Mouse (Mus musculus): ENCODE results near the gene Pard6a. TPM values are rescaled to one million over a fixed set of nuclear protein-coding genes. Genes with fewer than 3 reads are reported as not detected.
A peak's percentile ranks its signal among the peaks of the same experiment; 100 is the strongest.

Gene Pard6a
- polyA plus RNA-seq, 1 experiment, result not detected

- TF ChIP-seq CTCF (IDR thresholded peaks at IDR 0.05; ENCODE audit: insufficient read depth, low read depth, low read length), result no peak
- TF ChIP-seq POLR2A (IDR thresholded peaks at IDR 0.05; ENCODE audit: insufficient read depth, low read depth, low read length), result no peak
- 76% methylated on average over 35 of the region's 35 CpGs for WGBS
Observed at GRCm38 (mm10) chr8:105689256-105689982, 11.5 kb upstream of the Pard6a start.

GRCm38 (mm10) chr8:105689983-105690360 lies 11.0 kb upstream of the Pard6a start:
- 94% methylated on average over 9 of the region's 9 CpGs for WGBS
- TF ChIP-seq POLR2A (IDR thresholded peaks at IDR 0.05; ENCODE audit: insufficient read depth, low read depth, low read length) (no peak), CTCF (IDR thresholded peaks at IDR 0.05; ENCODE audit: insufficient read depth, low read depth, low read length) (no peak)
- Histone ChIP-seq H3K4me1 (ENCODE audit: control insufficient read depth, insufficient read depth, low read length) (peaks cover 11% of the 10 kb centered on the region), H3K4me3 (ENCODE audit: insufficient read depth, low read depth, low read length) (no peak overlapping the region), H3K27ac (ENCODE audit: insufficient read depth, low read depth, low read length) (no peak overlapping the region)

More at GRCm38 (mm10) chr8:105689256-105689982, 11.5 kb upstream of the Pard6a start:
- Histone ChIP-seq H3K27ac (ENCODE audit: insufficient read depth, low read depth, low read length) (no peak overlapping the region), H3K4me1 (ENCODE audit: control insufficient read depth, insufficient read depth, low read length) (peaks cover 7% of the 10 kb centered on the region), H3K4me3 (ENCODE audit: insufficient read depth, low read depth, low read length) (no peak overlapping the region)

GRCm38 (mm10) chr8:105690978-105691377 lies 10.0 kb upstream of the Pard6a start:
- 90% methylated on average over 14 of the region's 14 CpGs for WGBS
- H3K27ac ChIP-seq (ENCODE audit: insufficient read depth, low read depth, low read length), result no peak overlapping the region
- TF ChIP-seq POLR2A (IDR thresholded peaks at IDR 0.05; ENCODE audit: insufficient read depth, low read depth, low read length) (no peak), CTCF (IDR thresholded peaks at IDR 0.05; ENCODE audit: insufficient read depth, low read depth, low read length) (no peak)

GRCm38 (mm10) chr8:105692449-105693182 lies 8.3 kb upstream of the Pard6a start:
- H3K27ac ChIP-seq (ENCODE audit: insufficient read depth, low read depth, low read length), result no peak overlapping the region
- WGBS, result 95% methylated on average over 11 of the region's 11 CpGs
- H3K4me3 ChIP-seq (ENCODE audit: insufficient read depth, low read depth, low read length), result no peak overlapping the region
- peaks cover 15% of the 10 kb centered on the region for H3K4me1 ChIP-seq (ENCODE audit: control insufficient read depth, insufficient read depth, low read length)
- TF ChIP-seq POLR2A (IDR thresholded peaks at IDR 0.05; ENCODE audit: insufficient read depth, low read depth, low read length) (no peak), CTCF (IDR thresholded peaks at IDR 0.05; ENCODE audit: insufficient read depth, low read depth, low read length) (no peak)

More at GRCm38 (mm10) chr8:105690978-105691377, 10.0 kb upstream of the Pard6a start:
- Histone ChIP-seq H3K4me3 (ENCODE audit: insufficient read depth, low read depth, low read length) (no peak overlapping the region), H3K4me1 (ENCODE audit: control insufficient read depth, insufficient read depth, low read length) (peaks cover 16% of the 10 kb centered on the region)

- Histone ChIP-seq H3K27ac (ENCODE audit: insufficient read depth, low read depth, low read length) (0 out of 2 replicates have a peak overlapping the region, but pooled peaks have one; percentile 22), H3K4me1 (ENCODE audit: control insufficient read depth, insufficient read depth, low read length) (peaks cover 15% of the 10 kb centered on the region), H3K4me3 (ENCODE audit: insufficient read depth, low read depth, low read length) (peak overlapping the region; percentile 65)
- peak; percentile 48; the same call in 1 of the 2 replicates for TF ChIP-seq POLR2A (IDR thresholded peaks at IDR 0.05; ENCODE audit: insufficient read depth, low read depth, low read length)
- TF ChIP-seq CTCF (IDR thresholded peaks at IDR 0.05; ENCODE audit: insufficient read depth, low read depth, low read length), result no peak
- 4% methylated on average over 30 of the region's 30 CpGs for WGBS
Observed at GRCm38 (mm10) chr8:105693648-105694047, 7.3 kb upstream of the Pard6a start.

GRCm38 (mm10) chr8:105694051-105694799 lies 6.7 kb upstream of the Pard6a start:
- TF ChIP-seq CTCF (IDR thresholded peaks at IDR 0.05; ENCODE audit: insufficient read depth, low read depth, low read length) (peak; percentile 23; the same call in 1 of the 2 replicates), POLR2A (IDR thresholded peaks at IDR 0.05; ENCODE audit: insufficient read depth, low read depth, low read length) (no peak)
- peak overlapping the region; percentile 65 for H3K4me3 ChIP-seq (ENCODE audit: insufficient read depth, low read depth, low read length)
- peak overlapping the region; percentile 22; the same call in 1 of the 2 replicates for H3K27ac ChIP-seq (ENCODE audit: insufficient read depth, low read depth, low read length)
- 5% methylated on average over 40 of the region's 40 CpGs for WGBS
- H3K4me1 ChIP-seq (ENCODE audit: control insufficient read depth, insufficient read depth, low read length), result peaks cover 15% of the 10 kb centered on the region

GRCm38 (mm10) chr8:105695080-105695780 lies 5.7 kb upstream of the Pard6a start:
- H3K4me3 ChIP-seq (ENCODE audit: insufficient read depth, low read depth, low read length), result peak overlapping the region; percentile 65
- H3K27ac ChIP-seq (ENCODE audit: insufficient read depth, low read depth, low read length), result no peak overlapping the region
- H3K4me1 ChIP-seq (ENCODE audit: control insufficient read depth, insufficient read depth, low read length), result peaks cover 23% of the 10 kb centered on the region
- no peak for TF ChIP-seq CTCF (IDR thresholded peaks at IDR 0.05; ENCODE audit: insufficient read depth, low read depth, low read length)
- TF ChIP-seq POLR2A (IDR thresholded peaks at IDR 0.05; ENCODE audit: insufficient read depth, low read depth, low read length), result no peak
- WGBS, result 76% methylated on average over 30 of the region's 30 CpGs

- Histone ChIP-seq H3K4me1 (ENCODE audit: control insufficient read depth, insufficient read depth, low read length) (peaks cover 30% of the 10 kb centered on the region), H3K4me3 (ENCODE audit: insufficient read depth, low read depth, low read length) (no peak overlapping the region), H3K27ac (ENCODE audit: insufficient read depth, low read depth, low read length) (no peak overlapping the region)
- TF ChIP-seq POLR2A (IDR thresholded peaks at IDR 0.05; ENCODE audit: insufficient read depth, low read depth, low read length), result no peak
- TF ChIP-seq CTCF (IDR thresholded peaks at IDR 0.05; ENCODE audit: insufficient read depth, low read depth, low read length), result no peak
- WGBS, result 92% methylated on average over 17 of the region's 17 CpGs
Observed at GRCm38 (mm10) chr8:105697196-105697780, 3.7 kb upstream of the Pard6a start.

All from olfactory bulb, adult 2 months (tissue).